Mouse (Mus musculus) stomach, embryonic 16.5 days (tissue): ENCODE results near the gene Znhit1. TPM values are rescaled to one million over a fixed set of nuclear protein-coding genes. Genes with fewer than 3 reads are reported as not detected.
A peak's percentile ranks its signal among the peaks of the same experiment; 100 is the strongest.

Source experiments
- ATAC-seq: fragments of 200-750 bp; cut with Nextera tagmentation; 2 replicates; pipeline ENCODE4 v1.8.0; 2017; ENCODE audit warnings: moderate number of reproducible peaks, moderate TSS enrichment; ENCODE audit not compliant: insufficient read depth, low FRiP score
- H3K27ac ChIP-seq: fragments of 300-500 bp; sonication (generic); 2 replicates; pipeline ENCODE4 v1.5.1; 2014; ENCODE audit warnings: low read length
- H3K27me3 ChIP-seq: fragments of 300-500 bp; sonication (generic); 2 replicates; pipeline ENCODE4 v1.6.1; 2014; ENCODE audit warnings: low read length, control low read depth, mixed read lengths; ENCODE audit not compliant: control insufficient read depth, insufficient read depth
- H3K36me3 ChIP-seq: fragments of 300-500 bp; sonication (generic); 2 replicates; pipeline ENCODE4 v1.6.1; 2014; ENCODE audit warnings: low read length; ENCODE audit not compliant: control insufficient read depth, insufficient read depth
- H3K4me1 ChIP-seq: fragments of 300-500 bp; sonication (generic); 2 replicates; pipeline ENCODE4 v1.6.1; 2014; ENCODE audit warnings: low read length, control low read depth, mixed read lengths; ENCODE audit not compliant: control insufficient read depth, insufficient read depth
- H3K4me2 ChIP-seq: fragments of 300-500 bp; sonication (generic); 2 replicates; pipeline ENCODE4 v1.6.1; 2014; ENCODE audit warnings: low read depth, low read length, mixed read lengths
- H3K4me3 ChIP-seq: fragments of 300-500 bp; sonication (generic); replicated peaks from 2 replicates; pipeline ENCODE4 v1.5.1; 2014; ENCODE audit warnings: mild to moderate bottlenecking, low read length
- H3K9ac ChIP-seq: fragments of 300-500 bp; sonication (generic); 2 replicates; pipeline ENCODE4 v1.6.1; 2014; ENCODE audit warnings: low read length
- H3K9me3 ChIP-seq: fragments of 300-500 bp; sonication (generic); replicated peaks from 2 replicates; pipeline ENCODE4 v1.6.1; 2016; ENCODE audit warnings: low read length, control low read depth; ENCODE audit not compliant: control insufficient read depth
- WGBS: fragments of 180-500 bp; shearing (Covaris S2); extraction: QIAGEN DNeasy Blood & Tissue Kit; methylation state at CpG from one replicate; pipeline ENCODE4 v1.1.7; 2014; 5-methylcytosine and 5-hydroxymethylcytosine counted together
- microRNA counts: library from miRNA; unstranded; fragments of <30 nt; microRNA quantifications from one replicate; lab custom pipeline; 2016
- microRNA-seq: library from miRNA; unstranded; fragments of <30 nt; microRNA quantifications from one replicate; pipeline ENCODE4, GENCODE M21; 2016
- polyA plus RNA-seq: library from polyadenylated mRNA; unstranded; fragments of >200 nt; fragmentation: Nextera tagmentation; extraction: Ambion mirVana; gene quantifications from 2 replicates; pipeline ENCODE4 v1.2.1, GENCODE M21; 2015

Gene Znhit1
- polyA plus RNA-seq, 1 experiment from 2014 or later: 95.3 TPM

DNA sequence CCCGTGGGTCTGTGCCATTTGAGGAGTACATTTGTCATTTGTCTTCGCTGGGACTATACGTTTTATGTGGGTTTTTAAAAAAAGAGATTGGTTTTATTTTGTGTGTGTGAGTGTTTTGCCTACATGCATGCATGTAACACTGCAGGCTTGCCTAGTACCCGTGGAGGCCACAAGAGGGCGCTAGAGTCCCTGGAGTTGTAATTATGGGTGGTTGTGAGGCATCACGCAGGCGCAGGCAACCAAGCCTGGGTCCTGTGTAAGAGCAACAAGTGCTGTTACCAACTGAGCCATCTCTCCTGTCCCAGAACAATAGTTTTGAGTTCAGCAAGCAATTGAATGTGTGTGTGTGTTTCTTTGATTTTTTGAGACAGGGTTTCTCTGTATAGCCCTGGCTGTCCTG lies 48.5 kb downstream of the Znhit1 start:
- Histone ChIP-seq H3K27me3 (no peaks in the 10 kb centered on the region), H3K4me2 (no peak overlapping the region), H3K9ac (no peak overlapping the region), H3K27ac (no peak overlapping the region), H3K9me3 (no peaks in the 10 kb centered on the region), H3K4me1 (no peaks in the 10 kb centered on the region), H3K36me3 (no peaks in the 10 kb centered on the region), H3K4me3 (no peak overlapping the region)
- WGBS: 68% methylated on average over 7 of the region's 7 CpGs
- no peak for ATAC-seq

DNA sequence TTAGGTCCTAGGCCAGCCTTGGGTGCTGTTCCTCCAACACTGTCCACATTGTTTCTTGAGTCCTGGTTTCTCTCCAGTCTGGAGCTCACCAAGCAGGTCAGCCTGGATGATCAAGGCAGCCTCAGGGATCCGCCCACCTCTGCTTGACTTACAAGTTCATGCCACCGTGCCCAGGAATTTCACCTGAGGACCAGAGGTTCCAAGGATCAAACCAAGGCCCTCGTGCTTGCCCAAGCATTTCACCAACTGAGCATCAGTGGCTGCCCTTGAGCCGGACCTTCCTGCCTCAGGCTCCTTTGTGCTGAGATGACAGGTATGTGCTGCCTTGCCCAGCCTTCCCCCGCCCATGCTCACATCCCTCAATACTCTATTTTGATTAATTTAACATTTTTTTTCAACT lies 50.2 kb downstream of the Znhit1 start:
- Histone ChIP-seq H3K27ac (no peak overlapping the region), H3K27me3 (no peaks in the 10 kb centered on the region), H3K4me3 (no peak overlapping the region), H3K4me1 (no peaks in the 10 kb centered on the region), H3K9me3 (no peaks in the 10 kb centered on the region), H3K4me2 (no peak overlapping the region), H3K9ac (no peak overlapping the region), H3K36me3 (no peaks in the 10 kb centered on the region)
- no peak for ATAC-seq
- WGBS: 85% methylated on average over 5 of the region's 5 CpGs

DNA sequence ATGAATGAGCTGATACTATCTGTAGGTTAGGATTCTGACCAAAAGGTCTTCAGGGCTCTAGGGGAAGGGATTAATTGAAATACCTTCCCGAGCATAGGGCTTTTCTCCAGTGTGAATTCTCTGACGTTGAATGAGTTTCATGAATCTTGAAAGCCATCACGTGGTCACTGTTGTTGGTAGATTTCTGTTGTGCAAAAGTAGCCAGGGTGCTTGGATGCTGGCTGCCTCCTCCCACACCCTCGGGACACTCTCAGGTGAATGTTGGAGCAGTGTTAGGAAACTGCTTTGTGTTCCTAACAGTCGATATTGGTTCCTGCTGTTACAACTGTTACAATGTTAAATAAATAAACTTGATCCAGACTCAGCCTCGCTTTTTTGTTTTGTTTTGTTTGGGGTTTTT lies 51.1 kb downstream of the Znhit1 start:
- ATAC-seq: no peak
- Histone ChIP-seq H3K27me3 (no peaks in the 10 kb centered on the region), H3K4me3 (no peak overlapping the region), H3K9ac (no peak overlapping the region), H3K4me2 (no peak overlapping the region), H3K27ac (no peak overlapping the region), H3K36me3 (no peaks in the 10 kb centered on the region), H3K9me3 (no peaks in the 10 kb centered on the region), H3K4me1 (no peaks in the 10 kb centered on the region)
- WGBS: 84% methylated on average over 6 of the region's 6 CpGs

DNA sequence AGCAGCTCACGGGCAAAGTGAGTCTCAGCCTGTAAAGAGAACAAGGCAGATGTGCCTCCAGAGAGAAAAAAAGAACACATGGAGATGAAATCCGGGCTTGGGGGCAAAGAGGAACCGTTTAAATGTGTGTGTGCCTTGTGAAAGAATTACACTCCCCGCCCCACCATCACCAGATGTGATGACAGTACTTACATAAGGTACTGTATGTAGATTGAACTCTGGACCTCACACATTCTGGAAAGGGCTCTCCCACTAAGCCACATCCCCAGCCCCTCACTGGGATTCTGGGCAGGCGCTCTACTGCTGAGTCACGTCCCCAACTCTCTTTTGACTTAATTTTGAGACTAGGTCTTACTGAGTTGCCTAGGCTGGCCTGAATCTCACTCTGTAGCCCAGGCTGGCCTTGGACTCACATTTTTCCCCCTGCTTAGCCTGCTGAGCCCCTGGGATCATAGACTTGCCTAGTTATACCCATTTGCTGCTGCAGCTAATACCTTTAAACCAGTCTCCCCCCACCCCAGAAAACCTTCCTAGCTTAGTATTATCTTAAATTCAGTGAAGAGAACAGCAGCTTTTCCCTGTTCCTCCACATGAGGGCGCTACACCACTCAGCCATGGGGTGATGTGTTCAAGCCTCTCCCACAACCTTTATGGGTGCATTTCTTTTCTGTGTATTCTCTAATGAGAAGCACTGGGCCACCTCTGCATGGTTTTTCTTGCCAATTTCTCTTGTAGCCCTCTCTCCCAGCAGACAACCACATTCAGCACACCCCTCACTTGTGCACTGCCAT lies 51.7 kb downstream of the Znhit1 start:
- 67% methylated on average over 7 of the region's 7 CpGs for WGBS
- ATAC-seq: no peak
- no peak overlapping the region for H3K9ac ChIP-seq
- no peaks in the 10 kb centered on the region for H3K4me1 ChIP-seq
- H3K9me3 ChIP-seq: no peaks in the 10 kb centered on the region
- no peak overlapping the region for H3K27ac ChIP-seq
- H3K4me2 ChIP-seq: no peak overlapping the region
- no peaks in the 10 kb centered on the region for H3K27me3 ChIP-seq
- H3K4me3 ChIP-seq: no peak overlapping the region
- no peaks in the 10 kb centered on the region for H3K36me3 ChIP-seq

DNA sequence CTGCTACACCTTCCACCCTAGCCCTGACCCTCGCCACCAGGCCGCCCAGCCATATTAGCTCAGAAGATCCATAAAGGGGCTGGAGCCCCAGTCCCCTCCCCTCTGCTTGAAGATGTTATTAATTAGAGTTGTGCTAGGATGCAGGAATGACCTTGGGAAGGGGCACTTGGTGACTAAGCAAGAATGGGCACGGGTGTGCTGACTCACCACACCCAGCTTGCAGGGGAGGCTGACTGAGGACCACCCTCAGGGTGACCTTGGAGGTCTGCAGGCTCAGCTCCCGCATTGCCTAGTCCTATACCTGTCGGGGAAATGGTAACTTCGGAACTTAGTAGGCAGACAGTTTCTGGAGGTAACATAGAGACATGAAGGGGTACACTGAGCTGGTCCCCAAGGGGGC lies 53.9 kb downstream of the Znhit1 start:
- WGBS: 82% methylated on average over 6 of the region's 6 CpGs
- Histone ChIP-seq H3K27ac (no peak overlapping the region), H3K4me3 (no peak overlapping the region), H3K4me1 (no peaks in the 10 kb centered on the region), H3K4me2 (no peak overlapping the region), H3K27me3 (no peaks in the 10 kb centered on the region), H3K9me3 (no peaks in the 10 kb centered on the region), H3K36me3 (no peaks in the 10 kb centered on the region), H3K9ac (no peak overlapping the region)
- ATAC-seq: no peak

DNA sequence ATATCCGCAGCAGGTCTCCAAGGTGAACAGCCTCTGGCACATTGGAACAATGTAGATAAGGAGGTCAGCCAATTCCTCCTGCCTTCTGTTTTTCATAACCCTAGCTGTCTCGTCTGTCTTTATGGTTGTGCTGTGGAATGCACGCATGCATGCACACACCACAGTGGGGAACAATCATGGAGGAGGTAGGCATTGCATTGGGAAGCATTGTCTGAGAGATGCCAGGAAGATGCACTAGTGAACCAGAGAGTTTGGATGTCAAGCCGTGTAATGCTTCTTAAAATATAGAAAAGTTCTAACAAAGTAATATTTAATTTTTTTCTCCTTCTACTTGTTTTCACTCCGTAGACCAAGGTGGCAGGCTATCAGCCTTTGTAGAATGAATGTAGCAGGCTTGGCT lies 54.9 kb downstream of the Znhit1 start:
- WGBS: 82% methylated on average over 5 of the region's 5 CpGs

More for the DNA sequence above, 54.9 kb downstream of the Znhit1 start:
- no peak for ATAC-seq
- no peak overlapping the region for H3K27ac ChIP-seq
- H3K27me3 ChIP-seq: no peaks in the 10 kb centered on the region
- no peaks in the 10 kb centered on the region for H3K9me3 ChIP-seq
- no peak overlapping the region for H3K4me2 ChIP-seq
- H3K9ac ChIP-seq: no peak overlapping the region
- H3K36me3 ChIP-seq: no peaks in the 10 kb centered on the region
- H3K4me3 ChIP-seq: no peak overlapping the region
- no peaks in the 10 kb centered on the region for H3K4me1 ChIP-seq

MicroRNA genes within 50 kb of the gene (microRNA counts, 519-probe panel; counts per million panel counts)
- microRNA mmu-miR-702 (lab: Ali Mortazavi, UCI): not detected

Small RNA genes within 50 kb of the gene (microRNA-seq; reads per million reads assigned to microRNA genes)
- gene Mir702: 13.9 reads per million, percentile 36 among the genes with 10 or more reads in this experiment

Other genes with a start within 250 kb of the Znhit1 start
- 9.5 and 13.4 TPM in 2 replicates for gene Col26a1, start 104.8 kb downstream of the Znhit1 start, polyA plus RNA-seq
- 54.1 and 57.3 TPM in 2 replicates for gene Ift22, start 79.9 kb downstream of the Znhit1 start, polyA plus RNA-seq
- 214 and 239 TPM in 2 replicates for gene Fis1, start 34.7 kb downstream of the Znhit1 start, polyA plus RNA-seq
- 10.2 and 11.5 TPM in 2 replicates for gene Cldn15, start 21.4 kb downstream of the Znhit1 start, polyA plus RNA-seq
- 46.1 and 53.7 TPM in 2 replicates for gene Plod3, start 1.0 kb downstream of the Znhit1 start, polyA plus RNA-seq
- 0.34 and 0.39 TPM in 2 replicates for gene Vgf, start 38.4 kb upstream of the Znhit1 start, polyA plus RNA-seq
- gene Ap1s1, start 58.1 kb upstream of the Znhit1 start, polyA plus RNA-seq: 187 and 192 TPM in 2 replicates
- 0.24 and 0.45 TPM in 2 replicates for gene Serpine1, start 84.2 kb upstream of the Znhit1 start, polyA plus RNA-seq
- gene Trim56, start 128.2 kb upstream of the Znhit1 start, polyA plus RNA-seq: 8.1 and 9.3 TPM in 2 replicates
- 0.15 TPM in 1 of 2 replicates, not detected in the other for gene Muc3, start 161.3 kb upstream of the Znhit1 start, polyA plus RNA-seq
- 1.1 TPM in 2 replicates for gene Muc3a, start 224.4 kb upstream of the Znhit1 start, polyA plus RNA-seq